Mouse (Mus musculus) CH12.LX (cell line): ENCODE measurements around the gene Golga4.

Source experiments
- CTCF ChIP-seq, 2 experiments: IDR thresholded peaks in 1 of 2; conservative IDR thresholded peaks in 1 of 2; 2 replicates each; pipeline ENCODE4 v1.5.1; 2011 to 2012; ENCODE audit warnings: low read depth in 2 of 2, low read length in 2 of 2, improper control_type of control experiment in 1 of 2, inconsistent platforms in 1 of 2, mild to moderate bottlenecking in 1 of 2, moderate library complexity in 1 of 2
- EP300 ChIP-seq: IDR thresholded peaks from 2 replicates; pipeline ENCODE4 v1.6.1; 2011; ENCODE audit warnings: low read length, improper control_type of control experiment
- GABPA ChIP-seq: IDR thresholded peaks from 2 replicates; pipeline ENCODE4 v1.6.1; 2012; ENCODE audit warnings: low read depth, low read length, improper control_type of control experiment, inconsistent platforms; ENCODE audit not compliant: insufficient replicate concordance
- KAT2A ChIP-seq: IDR thresholded peaks from 2 replicates; pipeline ENCODE4 v1.6.1; 2012; ENCODE audit warnings: low read length, improper control_type of control experiment, inconsistent platforms; ENCODE audit not compliant: insufficient replicate concordance
- NELFE ChIP-seq: IDR thresholded peaks from 2 replicates; pipeline ENCODE4 v1.6.1; 2011; ENCODE audit warnings: low read depth, low read length, improper control_type of control experiment

DNA sequence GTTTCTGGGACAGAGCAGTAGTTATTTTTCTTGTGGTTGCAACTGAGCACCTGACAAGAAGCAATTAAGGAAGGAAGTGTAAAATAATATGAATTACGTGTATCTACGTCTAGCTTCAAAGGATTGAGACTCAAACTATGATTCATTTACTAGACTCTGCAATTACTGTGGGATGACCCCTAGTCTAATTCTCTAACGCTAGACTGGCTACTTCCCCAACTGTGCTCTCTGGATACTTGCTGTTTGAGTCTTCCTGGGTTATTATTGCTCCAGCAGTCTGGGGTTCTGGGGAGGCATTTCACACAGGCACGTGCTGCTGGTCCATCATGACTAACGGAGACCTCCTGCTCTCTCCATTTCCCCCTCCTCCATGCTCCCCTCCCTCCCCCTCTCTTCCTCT is 111.2 kb downstream of the Golga4 start:
- TF ChIP-seq CTCF (conservative IDR thresholded peaks at IDR 0.05 in 1 of 2, IDR thresholded peaks at IDR 0.05 in 1 of 2; ENCODE audit: low read depth in 2 of 2, low read length in 2 of 2) (no peak), EP300 (no peak), GABPA (no peak), KAT2A (no peak), NELFE (no peak)
